Mouse (Mus musculus) splenic B cell, adult 2 months (primary cell): Measurements from ENCODE around the gene Josd1.

ENCODE experiments used
- DNase-seq: peaks from one replicate; pipeline ENCODE4 v3.0.0-alpha.2; 2011; ENCODE audit warnings: low read depth, low spot score
- H3K27me3 ChIP-seq: 2 replicates; pipeline ENCODE4 v1.6.1; 2012; ENCODE audit warnings: mild to moderate bottlenecking, low read length, moderate library complexity, mixed read lengths; ENCODE audit not compliant: control insufficient read depth, poor library complexity, insufficient read depth, severe bottlenecking
- H3K36me3 ChIP-seq: 2 replicates; pipeline ENCODE4 v1.6.1; 2012; ENCODE audit warnings: mild to moderate bottlenecking, low read length, moderate library complexity, mixed read lengths; ENCODE audit not compliant: control insufficient read depth, poor library complexity, insufficient read depth, severe bottlenecking

Gene Josd1

GRCm38 (mm10) chr15:79706603-79707214, 19.0 kb upstream of the Josd1 start:
- H3K36me3 ChIP-seq: no peaks in the 10 kb centered on the region; the same call in 1 of the 2 replicates
- H3K27me3 ChIP-seq: no peaks in the 10 kb centered on the region

GRCm38 (mm10) chr15:79697558-79698187, 10.0 kb upstream of the Josd1 start:
- no peaks in the 10 kb centered on the region for H3K27me3 ChIP-seq
- peaks cover 4% of the 10 kb centered on the region for H3K36me3 ChIP-seq
- DNase-seq: no peak

More at GRCm38 (mm10) chr15:79706603-79707214, 19.0 kb upstream of the Josd1 start:
- no peak for DNase-seq

- peaks cover 4% of the 10 kb centered on the region for H3K36me3 ChIP-seq
- no peaks in the 10 kb centered on the region for H3K27me3 ChIP-seq
- no peak for DNase-seq
These were observed 9.3 kb upstream of the Josd1 start for GRCm38 (mm10) chr15:79697011-79697410.

GRCm38 (mm10) chr15:79696508-79696907, 8.8 kb upstream of the Josd1 start:
- Histone ChIP-seq H3K36me3 (peaks cover 4% of the 10 kb centered on the region), H3K27me3 (no peaks in the 10 kb centered on the region)
- DNase-seq: no peak

- no peak for DNase-seq
- peaks cover 4% of the 10 kb centered on the region for H3K36me3 ChIP-seq
- no peaks in the 10 kb centered on the region for H3K27me3 ChIP-seq
These were observed 7.8 kb upstream of the Josd1 start for GRCm38 (mm10) chr15:79695516-79695915.

GRCm38 (mm10) chr15:79694512-79694911, 6.8 kb upstream of the Josd1 start:
- H3K36me3 ChIP-seq: peaks cover 4% of the 10 kb centered on the region
- DNase-seq: no peak
- no peaks in the 10 kb centered on the region for H3K27me3 ChIP-seq

GRCm38 (mm10) chr15:79693740-79694139, 6.0 kb upstream of the Josd1 start:
- no peaks in the 10 kb centered on the region for H3K27me3 ChIP-seq
- H3K36me3 ChIP-seq: peaks cover 3% of the 10 kb centered on the region
- peak; percentile 48 for DNase-seq

GRCm38 (mm10) chr15:79692334-79692733, 4.6 kb upstream of the Josd1 start:
- DNase-seq: no peak
- Histone ChIP-seq H3K27me3 (no peaks in the 10 kb centered on the region), H3K36me3 (peaks cover 3% of the 10 kb centered on the region)

- H3K27me3 ChIP-seq: no peaks in the 10 kb centered on the region
- peaks cover 3% of the 10 kb centered on the region; the same call in 1 of the 2 replicates for H3K36me3 ChIP-seq
- DNase-seq: peak; percentile 32
These were observed 3.3 kb upstream of the Josd1 start for GRCm38 (mm10) chr15:79691023-79691508.

- DNase-seq: peak; percentile 99
- Histone ChIP-seq H3K27me3 (no peaks in the 10 kb centered on the region), H3K36me3 (peaks cover 3% of the 10 kb centered on the region; the same call in 1 of the 2 replicates)
These were observed 2.8 kb upstream of the Josd1 start, which contains the start of gene Gtpbp1 for GRCm38 (mm10) chr15:79690426-79691022. Gene Gtpbp1, plus strand, starts transcription at chr15:79690845.

- H3K27me3 ChIP-seq: no peaks in the 10 kb centered on the region
- DNase-seq: no peak
These were observed 2.1 kb upstream of the Josd1 start for GRCm38 (mm10) chr15:79689662-79690425.

GRCm38 (mm10) chr15:79688268-79688956, 693 bp upstream of the Josd1 start:
- no peaks in the 10 kb centered on the region for H3K27me3 ChIP-seq
- H3K36me3 ChIP-seq: no peaks in the 10 kb centered on the region
- DNase-seq: no peak

More at GRCm38 (mm10) chr15:79689662-79690425, 2.1 kb upstream of the Josd1 start:
- H3K36me3 ChIP-seq: no peaks in the 10 kb centered on the region; the same call in 1 of the 2 replicates

- H3K36me3 ChIP-seq: peaks cover 1% of the 10 kb centered on the region; the same call in 1 of the 2 replicates
- no peaks in the 10 kb centered on the region for H3K27me3 ChIP-seq
- no peak for DNase-seq
These were observed 544 bp downstream of the Josd1 start for GRCm38 (mm10) chr15:79687175-79687574.
